Mouse (Mus musculus) midbrain, embryonic 11.5 days (tissue): ENCODE measurements at regions not wholly inside any gene's neighbourhood (a gene's known extent, or its start where the extent isn't known, plus 50 kb on each side); places are given as distances from the start of the nearest gene placed in this dataset.
"Not testable (repeated sequence)": the region's sequence is repeated elsewhere in the genome, so short reads cannot be mapped to it uniquely, and the experiment has no call there.

Experiments used
- ATAC-seq: fragments of 200-750 bp; cut with Nextera tagmentation; 2 replicates; pipeline ENCODE4 v1.8.0; 2017; ENCODE audit warnings: moderate TSS enrichment, moderate library complexity; ENCODE audit not compliant: low FRiP score
- DNase-seq: peaks from one replicate; pipeline ENCODE4 v3.0.0; 2015; ENCODE audit warnings: low spot score; ENCODE audit errors: missing footprints
- H3K27ac ChIP-seq: fragments of 300-500 bp; sonication (generic); 2 replicates; pipeline ENCODE4 v1.5.1; 2014; ENCODE audit warnings: low read depth, low read length
- H3K27me3 ChIP-seq: fragments of 300-500 bp; sonication (generic); 2 replicates; pipeline ENCODE4 v1.6.1; 2014; ENCODE audit warnings: mild to moderate bottlenecking, low read length, moderate library complexity, mixed read lengths; ENCODE audit not compliant: control insufficient read depth, insufficient read depth
- H3K36me3 ChIP-seq: fragments of 300-500 bp; sonication (generic); 2 replicates; pipeline ENCODE4 v1.6.1; 2014; ENCODE audit warnings: mild to moderate bottlenecking, low read length, moderate library complexity, mixed read lengths; ENCODE audit not compliant: control insufficient read depth, insufficient read depth
- H3K4me1 ChIP-seq: fragments of 300-500 bp; sonication (generic); 2 replicates; pipeline ENCODE4 v1.6.1; 2014; ENCODE audit warnings: low read length; ENCODE audit not compliant: control insufficient read depth, insufficient read depth
- H3K4me2 ChIP-seq: fragments of 300-500 bp; sonication (generic); 2 replicates; pipeline ENCODE4 v1.6.1; 2014; ENCODE audit warnings: mild to moderate bottlenecking, moderate library complexity
- H3K4me3 ChIP-seq: fragments of 300-500 bp; sonication (generic); 2 replicates; pipeline ENCODE4 v1.5.1; 2014; ENCODE audit warnings: low read depth, low read length
- H3K9ac ChIP-seq: fragments of 300-500 bp; sonication (generic); 2 replicates; pipeline ENCODE4 v1.6.1; 2014; ENCODE audit warnings: low read length
- H3K9me3 ChIP-seq: fragments of 300-500 bp; sonication (generic); 2 replicates; pipeline ENCODE4 v1.6.1; 2016; ENCODE audit warnings: low read length; ENCODE audit not compliant: control insufficient read depth
- WGBS: fragments of 180-500 bp; shearing (Covaris S2); extraction: QIAGEN DNeasy Blood & Tissue Kit; methylation state at CpG from one replicate; pipeline ENCODE4 v1.1.7; 2014; 5-methylcytosine and 5-hydroxymethylcytosine counted together

DNA sequence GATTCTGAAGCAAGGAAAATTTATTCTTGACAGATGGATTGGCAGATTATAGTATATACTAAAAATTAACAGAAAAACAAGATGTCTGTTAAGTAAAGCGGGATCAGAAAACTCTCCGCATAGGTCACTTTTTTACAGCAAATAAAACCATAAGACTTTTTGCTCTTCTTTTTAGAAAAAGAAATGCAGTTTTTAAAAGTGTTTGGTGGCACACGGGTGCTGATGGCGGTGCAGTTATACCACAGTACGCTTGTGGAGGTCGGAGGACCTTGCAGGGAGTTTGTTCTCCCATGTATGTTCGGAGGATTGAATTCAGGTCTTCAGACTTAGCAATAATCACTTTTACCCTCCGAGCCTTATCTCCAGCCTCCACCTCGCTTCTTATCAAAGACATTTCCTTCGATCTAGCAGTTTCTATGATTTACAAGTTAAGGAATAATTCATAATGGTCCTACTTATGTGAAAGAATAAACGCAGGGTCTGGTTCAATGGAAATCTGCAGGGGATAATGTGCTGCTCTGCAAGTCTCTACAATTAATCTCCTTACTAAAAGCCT is 65.9 kb upstream of the Chd2 start:
- Histone ChIP-seq H3K9me3 (no peaks in the 10 kb centered on the region), H3K36me3 (no peaks in the 10 kb centered on the region), H3K4me1 (peaks cover 10% of the 10 kb centered on the region), H3K9ac (peak overlapping the region; percentile 63), H3K27me3 (no peaks in the 10 kb centered on the region), H3K4me2 (peak overlapping the region; percentile 49), H3K27ac (peak overlapping the region; percentile 75), H3K4me3 (peak overlapping the region; percentile 28)
- ATAC-seq (no peak), DNase-seq (peak; percentile 89)
- 12% methylated on average over 11 of the region's 11 CpGs for WGBS

DNA sequence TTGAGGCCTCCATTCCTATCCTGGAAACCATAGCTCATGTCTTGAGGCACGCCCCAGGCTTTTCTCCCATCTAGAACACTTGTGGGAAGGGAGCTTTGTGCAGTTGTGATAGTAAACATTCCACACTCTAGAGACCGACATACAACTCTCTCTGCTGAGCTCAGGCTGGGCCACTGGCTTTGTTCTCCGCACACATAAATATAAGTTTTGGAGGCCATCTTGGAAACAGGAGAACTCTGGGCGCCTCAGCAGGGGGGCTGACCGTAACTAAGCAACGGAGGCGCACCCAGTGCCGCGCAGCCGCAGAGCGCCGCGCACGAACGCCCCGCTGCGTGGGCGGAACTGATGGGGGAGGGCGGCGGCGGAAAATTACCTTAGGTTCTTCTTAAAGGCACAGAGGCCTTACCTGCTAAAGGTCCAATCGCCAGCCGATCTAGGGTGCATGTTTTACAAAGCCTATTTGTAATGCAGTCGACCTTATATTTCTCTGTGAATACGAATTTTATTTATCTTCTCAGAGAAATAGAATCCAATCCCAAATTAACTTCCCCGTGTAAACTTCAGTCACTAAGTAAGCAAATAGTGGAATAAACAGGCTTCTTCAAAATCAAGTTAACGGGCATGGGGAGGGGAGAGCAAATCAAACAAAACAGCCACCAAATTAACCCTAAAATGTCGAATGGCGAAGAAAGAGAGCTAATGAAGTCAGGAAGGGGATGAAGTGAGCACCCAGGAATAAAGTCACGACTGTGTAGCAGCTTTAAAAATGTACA is 65.2 kb upstream of the Chd2 start:
- Histone ChIP-seq H3K27ac (peak overlapping the region; percentile 75), H3K9ac (peak overlapping the region; percentile 63), H3K36me3 (no peaks in the 10 kb centered on the region), H3K9me3 (no peaks in the 10 kb centered on the region), H3K4me2 (peak overlapping the region; percentile 49), H3K4me3 (peak overlapping the region; percentile 28), H3K4me1 (peaks cover 10% of the 10 kb centered on the region), H3K27me3 (no peaks in the 10 kb centered on the region)
- peak; percentile 99 for DNase-seq
- peak; percentile 89 for ATAC-seq
- 3% methylated on average over 30 of the region's 30 CpGs for WGBS

DNA sequence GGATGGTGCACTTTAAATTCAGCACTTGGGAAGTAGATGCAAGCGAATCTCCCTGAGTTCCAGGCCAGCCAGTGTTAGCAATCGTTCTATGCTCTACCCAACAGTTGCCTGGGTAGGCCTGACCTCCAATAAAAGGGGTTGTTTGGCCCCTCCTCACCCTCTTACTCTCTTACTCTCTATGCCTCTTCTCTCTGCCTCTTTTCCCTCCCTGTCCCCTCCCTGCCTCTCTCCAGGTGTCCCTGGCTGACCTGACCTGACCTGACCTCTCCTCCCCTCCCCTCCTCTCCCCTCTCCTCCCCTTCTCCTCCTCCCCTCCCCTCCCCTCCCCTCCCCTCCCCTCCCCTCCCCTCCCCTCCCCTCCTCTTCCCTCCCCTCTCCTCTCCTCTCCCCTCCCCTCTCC is 63.0 kb upstream of the Chd2 start:
- no peak overlapping the region for H3K4me3 ChIP-seq
- no peaks in the 10 kb centered on the region for H3K27me3 ChIP-seq
- no peaks in the 10 kb centered on the region for H3K9me3 ChIP-seq
- 51% methylated on average over 2 of the region's 2 CpGs for WGBS
- DNase-seq (no peak), ATAC-seq (no peak)
- H3K9ac ChIP-seq: no peak overlapping the region
- no peaks in the 10 kb centered on the region for H3K36me3 ChIP-seq
- H3K4me1 ChIP-seq: peaks cover 10% of the 10 kb centered on the region
- no peak overlapping the region for H3K4me2 ChIP-seq
- no peak overlapping the region for H3K27ac ChIP-seq

DNA sequence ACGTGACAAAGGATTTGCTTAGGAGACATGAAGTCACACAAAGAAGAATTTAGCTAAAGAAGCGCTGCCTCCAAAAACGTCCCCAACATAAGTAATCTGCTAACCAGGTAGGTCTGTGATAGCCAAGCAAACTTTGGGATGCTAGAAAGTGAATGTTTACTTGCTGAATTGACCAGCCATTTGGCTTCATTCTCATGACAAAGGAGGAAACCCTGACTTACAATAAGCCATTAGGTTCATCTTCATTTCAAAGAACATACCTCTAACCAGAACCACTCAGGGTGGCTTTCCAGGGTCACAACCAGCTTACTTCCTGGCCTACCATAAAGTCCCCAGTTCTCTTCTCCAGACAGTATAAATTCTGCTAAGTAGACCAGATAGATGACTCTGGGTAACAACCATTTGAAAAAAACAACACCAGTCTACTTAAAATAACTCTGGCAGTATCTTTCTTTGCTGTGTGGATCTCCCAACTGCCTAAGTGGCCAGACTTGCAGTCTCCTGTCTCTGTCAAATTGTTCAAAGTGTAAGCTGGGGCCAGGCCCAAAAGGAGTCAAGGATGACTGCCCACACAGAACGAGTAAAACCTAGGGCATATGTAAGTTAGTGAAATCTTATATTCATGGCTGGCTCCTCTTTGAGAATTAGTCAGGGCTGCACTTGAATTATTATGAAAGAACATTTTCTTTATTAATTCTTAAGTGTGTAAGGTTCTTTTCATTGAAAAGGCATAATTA is 61.4 kb upstream of the Chd2 start:
- ATAC-seq (no peak), DNase-seq (no peak)
- H3K4me2 ChIP-seq: no peak overlapping the region
- H3K4me1 ChIP-seq: peaks cover 8% of the 10 kb centered on the region
- H3K36me3 ChIP-seq: no peaks in the 10 kb centered on the region
- H3K27me3 ChIP-seq: no peaks in the 10 kb centered on the region
- WGBS: 53% methylated on average over 4 of the region's 4 CpGs
- no peak overlapping the region for H3K9ac ChIP-seq
- no peak overlapping the region for H3K4me3 ChIP-seq
- no peaks in the 10 kb centered on the region for H3K9me3 ChIP-seq
- no peak overlapping the region for H3K27ac ChIP-seq

DNA sequence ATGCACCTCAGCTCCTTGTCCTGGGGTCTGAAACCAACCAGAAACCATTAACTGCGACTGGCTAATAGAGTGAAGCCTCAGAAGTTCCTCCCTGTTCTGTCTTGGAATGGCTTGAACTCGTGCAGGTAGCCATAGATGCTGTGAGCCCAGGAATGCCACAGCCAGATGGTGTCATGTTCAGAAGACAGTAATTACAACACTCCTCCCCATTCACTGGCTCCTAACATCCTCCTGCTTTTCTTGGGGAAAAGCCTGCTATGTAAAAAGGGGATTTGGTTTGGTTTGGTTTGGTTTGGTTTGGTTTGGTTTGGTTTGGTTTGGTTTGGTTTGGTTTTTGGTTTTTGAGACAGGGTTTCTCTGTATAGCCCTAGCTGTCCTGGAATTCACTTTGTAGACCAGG is 59.7 kb upstream of the Chd2 start:
- H3K4me1 ChIP-seq: peaks cover 13% of the 10 kb centered on the region

DNA sequence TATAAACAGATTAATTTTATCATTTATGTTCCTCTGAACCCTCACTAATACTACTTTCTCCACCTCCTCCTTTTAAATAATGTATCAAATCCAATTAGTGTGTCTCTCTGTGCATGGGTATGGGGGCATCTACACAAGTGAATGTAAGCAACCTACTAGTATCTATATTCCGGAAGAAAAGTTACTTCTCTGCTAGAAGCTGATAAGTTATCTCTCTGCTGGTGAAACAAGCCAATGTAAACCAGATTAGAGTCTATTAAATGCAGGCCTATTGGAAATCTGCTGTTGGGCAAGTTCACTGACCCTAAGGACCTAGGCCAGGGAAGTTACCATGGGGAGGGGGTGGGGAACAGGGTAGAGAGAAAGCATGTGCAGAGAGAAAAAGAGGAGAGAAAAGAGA is 59.1 kb upstream of the Chd2 start:
- H3K4me3 ChIP-seq: no peak overlapping the region
- H3K4me2 ChIP-seq: no peak overlapping the region
- no peaks in the 10 kb centered on the region for H3K9me3 ChIP-seq
- H3K4me1 ChIP-seq: peaks cover 13% of the 10 kb centered on the region
- 92% methylated on average over 1 of the region's 1 CpGs for WGBS
- DNase-seq (no peak), ATAC-seq (no peak)
- H3K27ac ChIP-seq: no peak overlapping the region
- H3K27me3 ChIP-seq: no peaks in the 10 kb centered on the region
- H3K9ac ChIP-seq: no peak overlapping the region
- H3K36me3 ChIP-seq: no peaks in the 10 kb centered on the region

More for the DNA sequence above, 59.7 kb upstream of the Chd2 start:
- Histone ChIP-seq H3K9ac (no peak overlapping the region), H3K9me3 (no peaks in the 10 kb centered on the region), H3K36me3 (no peaks in the 10 kb centered on the region), H3K4me2 (no peak overlapping the region), H3K27me3 (no peaks in the 10 kb centered on the region), H3K27ac (no peak overlapping the region), H3K4me3 (no peak overlapping the region)
- ATAC-seq (no peak), DNase-seq (no peak)
- 75% methylated on average over 2 of the region's 2 CpGs for WGBS

DNA sequence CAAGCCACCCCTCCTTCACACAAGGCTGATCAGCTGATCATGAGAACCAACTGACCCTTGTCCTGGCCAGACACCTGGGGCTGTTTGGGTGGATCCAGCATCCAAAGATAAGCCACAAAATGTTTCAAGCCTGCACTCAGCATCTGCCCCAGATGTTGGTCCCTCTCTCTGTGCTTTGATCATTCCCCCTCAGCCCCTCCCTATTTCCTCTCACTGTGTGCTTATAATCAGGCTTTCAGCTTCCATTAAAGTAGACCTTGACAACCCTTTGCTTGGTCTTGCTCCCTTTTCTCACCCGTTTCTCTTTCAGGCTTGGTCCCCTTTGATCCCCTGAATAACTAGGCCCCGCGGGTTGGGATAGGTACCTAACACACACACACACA is 58.4 kb upstream of the Chd2 start:
- not testable (repeated sequence) for H3K4me3 ChIP-seq, H3K4me2 ChIP-seq, H3K27ac ChIP-seq, DNase-seq, H3K9ac ChIP-seq, ATAC-seq, H3K36me3 ChIP-seq, H3K27me3 ChIP-seq, H3K9me3 ChIP-seq
- H3K4me1 ChIP-seq: peaks cover 20% of the 10 kb centered on the region
- 82% methylated on average over 3 of the region's 3 CpGs for WGBS

DNA sequence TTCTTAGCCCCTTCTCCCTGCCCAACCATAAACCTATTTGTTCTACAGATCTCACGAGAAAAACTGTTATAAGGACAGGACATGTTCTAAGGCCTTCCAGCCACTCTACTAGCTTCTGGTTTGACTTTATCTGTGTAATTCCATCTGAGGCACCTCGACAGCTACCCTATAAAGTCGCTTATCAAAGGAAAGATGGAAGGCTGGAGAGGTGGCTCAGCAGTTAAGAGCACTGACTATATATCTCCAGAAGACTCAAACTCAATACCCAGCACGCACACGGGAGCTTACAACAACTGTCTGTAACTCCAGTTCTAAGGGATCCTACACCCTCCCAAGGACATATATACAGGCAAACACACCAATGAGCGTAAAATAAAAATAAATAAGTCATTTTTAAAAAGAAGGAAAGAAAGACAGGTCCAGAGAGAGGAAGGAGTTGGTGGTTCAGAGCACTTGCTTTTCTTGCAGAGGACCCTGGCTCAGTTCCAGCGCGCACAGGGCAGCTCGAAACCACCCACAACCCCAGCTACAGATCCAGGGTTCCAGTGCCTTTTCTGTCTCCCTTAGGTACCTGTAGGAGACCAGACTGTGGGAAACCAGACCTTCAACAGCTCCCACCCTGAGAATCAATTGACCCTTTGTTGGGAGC is 57.8 kb upstream of the Chd2 start:
- H3K27me3 ChIP-seq: no peaks in the 10 kb centered on the region
- no peak overlapping the region for H3K9ac ChIP-seq
- H3K9me3 ChIP-seq: no peaks in the 10 kb centered on the region
- WGBS: 96% methylated on average over 9 of the region's 9 CpGs
- no peak overlapping the region for H3K4me3 ChIP-seq
- DNase-seq (no peak), ATAC-seq (no peak)
- H3K36me3 ChIP-seq: no peaks in the 10 kb centered on the region
- no peak overlapping the region for H3K4me2 ChIP-seq
- peaks cover 22% of the 10 kb centered on the region for H3K4me1 ChIP-seq
- H3K27ac ChIP-seq: no peak overlapping the region

DNA sequence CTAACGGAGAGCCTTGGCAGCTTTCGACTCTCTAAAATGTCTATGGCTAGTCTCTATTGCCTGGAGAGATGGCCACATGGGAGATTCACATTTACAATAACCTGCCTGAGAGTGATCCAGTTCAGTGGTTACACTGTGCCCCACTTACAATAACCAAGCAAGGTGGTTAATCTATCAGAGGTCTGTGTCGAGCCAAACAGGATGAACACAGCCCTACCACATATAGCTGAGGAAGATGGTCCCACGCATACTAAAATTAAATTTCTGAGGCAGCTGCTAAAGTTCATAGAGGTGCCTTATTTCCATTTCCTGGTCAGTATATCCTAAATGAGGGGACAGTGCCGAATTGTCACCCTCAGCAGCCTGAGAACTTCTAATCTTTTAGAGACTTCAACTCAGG is 56.3 kb upstream of the Chd2 start:
- peaks cover 28% of the 10 kb centered on the region for H3K4me1 ChIP-seq
- no peaks in the 10 kb centered on the region for H3K27me3 ChIP-seq
- no peak for DNase-seq
- no peak overlapping the region for H3K4me2 ChIP-seq
- no peaks in the 10 kb centered on the region for H3K36me3 ChIP-seq
- ATAC-seq: no peak
- H3K9ac ChIP-seq: no peak overlapping the region
- H3K4me3 ChIP-seq: no peak overlapping the region
- 85% methylated on average over 5 of the region's 5 CpGs for WGBS
- H3K9me3 ChIP-seq: no peaks in the 10 kb centered on the region
- H3K27ac ChIP-seq: no peak overlapping the region
